Mouse (Mus musculus): Measurements from ENCODE around the gene G430095P16Rik. TPM values are rescaled to one million over a fixed set of nuclear protein-coding genes. Genes with fewer than 3 reads are reported as not detected.

The G430095P16Rik gene
- polyA plus RNA-seq, 1 experiment from 2014 or later: 10.0 TPM

DNA sequence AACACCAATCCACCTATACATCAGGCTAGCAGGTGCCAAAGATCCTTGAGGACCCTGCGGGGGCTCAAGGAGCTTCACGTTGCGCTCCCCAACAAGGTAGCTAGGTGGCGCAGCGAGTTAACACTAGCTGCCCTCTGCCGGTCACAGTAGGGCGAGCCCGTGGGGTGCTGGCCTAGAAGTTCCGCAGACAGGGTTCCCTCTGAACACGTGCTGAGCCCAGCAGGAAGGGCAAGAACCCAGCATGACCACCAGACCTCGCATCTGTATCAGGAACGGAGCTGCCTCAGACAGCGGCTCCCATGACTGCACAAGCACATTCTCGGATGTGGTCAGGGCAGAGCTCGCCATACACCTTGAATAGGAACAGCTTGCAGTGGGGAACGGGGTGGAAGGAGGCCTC is 14.8 kb downstream of the G430095P16Rik start:
- peak; percentile 73 for DNase-seq
- 4% methylated on average over 16 of the region's 16 CpGs for WGBS (ENCODE audit: insufficient replicate concordance)
- H3K9ac ChIP-seq: peak overlapping the region; percentile 69

DNA sequence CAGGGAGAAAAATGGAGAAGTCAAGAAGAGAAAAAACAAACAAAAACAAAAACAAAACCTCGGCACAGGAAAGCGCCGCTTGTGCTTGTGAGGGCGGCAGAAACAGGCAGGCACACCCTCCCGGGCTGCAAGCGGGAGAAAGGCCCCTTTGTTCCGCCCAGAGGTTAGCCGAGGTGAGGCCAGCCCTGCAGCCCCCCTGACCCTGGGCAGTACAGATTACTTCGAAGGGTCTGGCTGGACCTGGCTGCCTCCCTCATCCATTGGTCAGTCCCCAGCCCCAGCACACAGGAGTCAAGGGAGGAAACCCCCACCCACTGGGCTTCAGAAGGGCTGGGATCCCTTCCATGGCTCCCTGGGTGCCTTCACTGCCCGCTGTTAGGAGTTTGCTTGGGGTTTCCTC is 15.5 kb downstream of the G430095P16Rik start:
- H3K4me3 ChIP-seq (replicated peaks): peak overlapping the region; percentile 40
- H3K36me3 ChIP-seq: no peaks in the 10 kb centered on the region
- WGBS (ENCODE audit: insufficient replicate concordance): 32% methylated on average over 10 of the region's 10 CpGs
- no peak overlapping the region; the same call in 1 of the 2 replicates for H3K27ac ChIP-seq
- H3K4me2 ChIP-seq: peak overlapping the region; percentile 67
- DNase-seq: no peak
- no peak for ATAC-seq (ENCODE audit: low read depth)
- H3K9ac ChIP-seq: peak overlapping the region; percentile 69
- H3K27me3 ChIP-seq: peaks cover 83% of the 10 kb centered on the region
- peaks cover 90% of the 10 kb centered on the region for H3K4me1 ChIP-seq (replicated peaks)
- H3K9me3 ChIP-seq (replicated peaks): no peaks in the 10 kb centered on the region

More for the DNA sequence above, 14.8 kb downstream of the G430095P16Rik start:
- peak overlapping the region; percentile 40 for H3K4me3 ChIP-seq (replicated peaks)
- peak; percentile 73 for ATAC-seq (ENCODE audit: low read depth)
- H3K36me3 ChIP-seq: no peaks in the 10 kb centered on the region
- no peaks in the 10 kb centered on the region for H3K9me3 ChIP-seq (replicated peaks)
- no peak overlapping the region; the same call in 1 of the 2 replicates for H3K27ac ChIP-seq
- H3K27me3 ChIP-seq: peaks cover 79% of the 10 kb centered on the region
- peaks cover 90% of the 10 kb centered on the region for H3K4me1 ChIP-seq (replicated peaks)
- H3K4me2 ChIP-seq: peak overlapping the region; percentile 67

DNA sequence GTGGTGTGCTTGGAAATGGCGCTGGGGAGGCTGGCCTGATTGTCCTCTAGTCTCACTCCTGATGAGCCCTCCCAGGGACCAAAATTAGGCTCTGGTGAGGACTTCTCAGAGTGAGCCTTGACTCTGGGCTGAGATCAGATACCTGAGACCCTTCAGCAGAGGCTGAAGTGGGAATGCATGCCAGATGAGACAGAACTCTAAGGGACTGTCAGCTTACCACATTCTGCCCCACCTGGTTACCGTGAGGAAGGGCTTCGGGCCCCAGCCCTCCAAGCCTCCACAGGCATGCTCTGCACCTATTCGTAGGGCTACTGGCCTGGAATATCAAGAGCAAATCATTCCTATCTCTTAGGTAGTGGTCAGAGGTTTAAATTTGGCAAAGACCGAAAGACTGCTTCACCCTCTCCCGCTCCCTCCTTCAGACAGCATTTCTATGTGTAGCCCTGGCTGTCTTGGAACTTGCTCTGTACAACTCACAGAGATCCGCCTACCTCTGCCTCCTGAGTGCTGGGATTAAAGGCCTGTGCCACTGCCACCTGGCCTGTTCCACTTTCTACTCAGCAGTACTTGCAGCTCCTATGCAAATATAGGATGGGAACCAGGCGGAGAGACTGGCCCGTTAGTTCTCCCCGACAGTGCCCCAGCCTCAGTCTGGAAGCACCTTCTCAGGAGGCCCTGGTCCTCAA is 16.1 kb downstream of the G430095P16Rik start:
- ATAC-seq (ENCODE audit: low read depth) (no peak), DNase-seq (no peak)
- peaks cover 90% of the 10 kb centered on the region for H3K4me1 ChIP-seq (replicated peaks)
- no peak overlapping the region; the same call in 1 of the 2 replicates for H3K27ac ChIP-seq
- no peak overlapping the region; the same call in 1 of the 2 replicates for H3K4me3 ChIP-seq (replicated peaks)
- H3K4me2 ChIP-seq: peak overlapping the region; percentile 67; the same call in 1 of the 2 replicates
- no peaks in the 10 kb centered on the region for H3K9me3 ChIP-seq (replicated peaks)
- 70% methylated on average over 10 of the region's 10 CpGs for WGBS (ENCODE audit: insufficient replicate concordance)
- peak overlapping the region; percentile 69 for H3K9ac ChIP-seq
- H3K36me3 ChIP-seq: no peaks in the 10 kb centered on the region
- peaks cover 83% of the 10 kb centered on the region for H3K27me3 ChIP-seq

DNA sequence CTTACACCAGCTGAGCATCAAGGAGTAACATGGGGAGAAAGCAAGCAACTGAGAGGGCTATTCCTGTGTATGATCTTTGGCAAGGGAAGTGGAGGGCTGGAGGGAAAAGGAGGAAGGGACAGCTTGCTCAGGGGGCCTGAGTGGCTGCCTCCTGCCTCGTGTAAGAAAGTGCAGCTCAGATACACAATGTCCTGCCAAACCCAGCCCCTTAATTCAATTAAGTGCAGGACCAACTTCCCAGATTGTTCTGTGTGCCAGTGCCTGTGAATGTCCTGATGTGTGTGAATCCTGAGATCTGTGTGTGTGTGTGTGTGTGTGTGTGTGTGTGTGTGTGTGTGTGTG is 16.6 kb downstream of the G430095P16Rik start:
- 5% methylated on average over 1 of the region's 1 CpGs for WGBS (ENCODE audit: insufficient replicate concordance)

DNA sequence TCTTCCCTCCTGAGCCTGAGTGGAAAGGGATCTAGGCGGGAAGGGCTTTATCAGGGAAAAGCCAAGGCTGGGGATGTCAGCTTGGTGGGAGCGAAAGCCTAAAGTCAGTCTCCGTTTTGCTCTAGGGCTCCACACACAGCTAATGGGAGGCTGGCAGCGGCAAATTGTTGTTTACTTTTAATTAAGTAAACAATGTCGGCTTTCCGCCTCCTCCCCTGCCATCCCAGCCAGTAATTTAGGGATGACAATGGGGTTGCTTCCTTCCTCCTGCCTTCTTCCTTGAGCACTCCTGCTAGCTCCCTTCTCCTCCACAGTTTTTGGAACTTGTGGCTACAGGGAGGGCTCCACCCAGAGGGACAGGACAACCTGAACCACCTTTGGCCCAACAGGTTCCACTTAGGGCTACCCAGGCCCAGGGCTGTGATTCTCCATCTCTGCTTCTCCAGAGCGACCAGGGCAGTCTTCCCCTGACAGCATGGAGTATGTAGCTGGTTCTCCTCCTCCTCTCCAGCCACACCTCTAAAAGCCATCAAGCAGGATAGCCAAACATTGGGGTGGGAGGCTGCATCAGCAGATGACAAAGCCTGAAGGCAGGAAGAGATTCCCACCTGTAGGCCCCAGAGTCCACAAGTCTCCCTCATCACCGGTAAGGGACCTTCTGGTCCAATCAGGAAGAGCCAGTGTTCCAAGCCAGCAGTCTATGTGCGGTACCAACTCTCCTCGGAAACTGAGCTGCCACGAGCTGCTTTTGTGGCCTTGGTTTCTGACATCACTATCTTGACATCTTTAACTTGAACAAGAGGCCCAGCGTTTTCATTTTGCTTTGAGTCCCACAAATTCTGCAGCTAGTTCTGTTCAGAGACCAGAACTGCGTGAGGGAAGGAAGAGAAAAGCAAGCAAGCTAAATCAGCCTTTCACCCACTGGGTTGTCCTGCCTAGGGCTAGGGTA is 18.4 kb downstream of the G430095P16Rik start:
- Histone ChIP-seq H3K4me1 (replicated peaks) (peaks cover 91% of the 10 kb centered on the region), H3K36me3 (no peaks in the 10 kb centered on the region), H3K27ac (no peak overlapping the region), H3K27me3 (peaks cover 77% of the 10 kb centered on the region), H3K4me3 (replicated peaks) (no peak overlapping the region), H3K9ac (no peak overlapping the region), H3K4me2 (no peak overlapping the region), H3K9me3 (replicated peaks) (no peaks in the 10 kb centered on the region)
- 58% methylated on average over 13 of the region's 13 CpGs for WGBS (ENCODE audit: insufficient replicate concordance)
- ATAC-seq (ENCODE audit: low read depth) (no peak), DNase-seq (no peak)

More for the DNA sequence above, 16.6 kb downstream of the G430095P16Rik start:
- Histone ChIP-seq H3K4me3 (replicated peaks) (no peak overlapping the region), H3K27ac (no peak overlapping the region), H3K27me3 (peaks cover 82% of the 10 kb centered on the region), H3K36me3 (no peaks in the 10 kb centered on the region), H3K4me2 (no peak overlapping the region), H3K9me3 (replicated peaks) (no peaks in the 10 kb centered on the region), H3K4me1 (replicated peaks) (peaks cover 90% of the 10 kb centered on the region), H3K9ac (no peak overlapping the region)
- no peak for DNase-seq
- no peak for ATAC-seq (ENCODE audit: low read depth)

DNA sequence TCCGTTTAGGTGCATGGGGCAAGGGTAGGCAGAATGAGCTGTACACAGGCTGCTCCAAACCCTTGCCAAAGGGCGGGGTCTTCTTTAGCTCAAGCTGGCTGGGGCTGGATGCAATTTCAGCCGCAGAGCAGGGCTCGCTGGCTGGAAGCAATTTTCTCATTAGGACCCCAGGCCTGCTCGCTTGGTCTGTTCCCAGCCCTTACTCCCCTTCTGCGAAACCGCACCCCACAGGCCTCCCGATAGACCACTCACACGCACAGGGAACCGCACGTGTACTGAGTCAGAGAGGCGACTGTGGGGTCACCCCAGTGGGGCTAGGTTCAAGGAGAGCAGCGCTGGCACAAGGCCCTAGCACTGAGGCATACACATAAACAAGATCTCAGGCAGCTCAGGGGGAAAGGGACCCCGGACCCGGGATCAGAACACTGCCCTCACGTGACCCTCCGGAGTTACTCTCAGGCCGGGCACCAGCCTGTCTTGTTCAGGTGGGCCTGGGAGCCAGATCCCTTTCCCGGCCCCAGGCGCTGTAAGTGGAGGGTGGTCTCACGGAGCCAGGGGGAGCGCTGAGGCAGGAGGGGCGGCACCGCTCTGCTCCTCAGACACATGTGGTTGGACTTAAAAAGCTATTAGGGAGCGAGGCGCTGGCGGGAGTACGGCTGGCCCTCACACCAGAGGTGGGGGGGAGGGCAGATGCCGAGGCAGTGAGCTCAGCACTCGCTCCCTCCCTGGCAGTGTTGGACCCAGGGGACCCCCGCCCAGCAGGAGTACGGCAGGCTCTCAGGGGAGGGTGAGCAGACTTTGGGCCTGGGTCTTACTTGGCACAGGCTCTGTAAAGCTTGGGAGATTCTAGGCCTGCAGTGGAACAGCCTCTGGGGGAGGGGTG is 19.6 kb downstream of the G430095P16Rik start:
- Histone ChIP-seq H3K4me3 (replicated peaks) (no peak overlapping the region), H3K9me3 (replicated peaks) (no peaks in the 10 kb centered on the region), H3K4me2 (peak overlapping the region; percentile 15; the same call in 1 of the 2 replicates), H3K4me1 (replicated peaks) (peaks cover 80% of the 10 kb centered on the region), H3K36me3 (no peaks in the 10 kb centered on the region), H3K27me3 (peaks cover 76% of the 10 kb centered on the region), H3K27ac (no peak overlapping the region), H3K9ac (no peak overlapping the region)
- 56% methylated on average over 32 of the region's 32 CpGs for WGBS (ENCODE audit: insufficient replicate concordance)
- DNase-seq (no peak), ATAC-seq (ENCODE audit: low read depth) (peak; percentile 7; the same call in 1 of the 2 replicates)

DNA sequence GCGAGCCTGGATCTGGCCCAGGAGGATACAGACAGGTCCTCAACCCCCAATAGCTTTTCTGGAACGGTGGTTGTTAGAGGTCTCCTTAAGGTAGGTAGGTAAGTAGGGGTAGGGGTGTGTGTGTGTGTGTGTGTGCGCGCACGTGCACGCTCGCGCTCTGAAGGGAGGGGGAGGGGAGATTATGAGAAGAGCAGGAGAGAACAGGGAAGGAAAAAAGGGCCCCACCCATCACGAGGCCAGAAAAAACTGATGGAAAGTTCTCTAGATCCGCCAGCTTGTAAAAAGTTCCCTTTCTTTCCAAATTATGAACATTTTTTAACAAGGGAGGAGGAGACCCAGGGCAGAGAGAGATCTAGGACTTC is 20.2 kb downstream of the G430095P16Rik start:
- H3K9ac ChIP-seq: no peak overlapping the region
- peaks cover 77% of the 10 kb centered on the region for H3K27me3 ChIP-seq
- H3K4me3 ChIP-seq (replicated peaks): no peak overlapping the region
- H3K9me3 ChIP-seq (replicated peaks): no peaks in the 10 kb centered on the region
- no peak for DNase-seq
- WGBS (ENCODE audit: insufficient replicate concordance): 31% methylated on average over 10 of the region's 10 CpGs
- ATAC-seq (ENCODE audit: low read depth): no peak
- H3K27ac ChIP-seq: no peak overlapping the region
- H3K4me2 ChIP-seq: peak overlapping the region; percentile 15; the same call in 1 of the 2 replicates
- no peaks in the 10 kb centered on the region for H3K36me3 ChIP-seq
- peaks cover 74% of the 10 kb centered on the region for H3K4me1 ChIP-seq (replicated peaks)

DNA sequence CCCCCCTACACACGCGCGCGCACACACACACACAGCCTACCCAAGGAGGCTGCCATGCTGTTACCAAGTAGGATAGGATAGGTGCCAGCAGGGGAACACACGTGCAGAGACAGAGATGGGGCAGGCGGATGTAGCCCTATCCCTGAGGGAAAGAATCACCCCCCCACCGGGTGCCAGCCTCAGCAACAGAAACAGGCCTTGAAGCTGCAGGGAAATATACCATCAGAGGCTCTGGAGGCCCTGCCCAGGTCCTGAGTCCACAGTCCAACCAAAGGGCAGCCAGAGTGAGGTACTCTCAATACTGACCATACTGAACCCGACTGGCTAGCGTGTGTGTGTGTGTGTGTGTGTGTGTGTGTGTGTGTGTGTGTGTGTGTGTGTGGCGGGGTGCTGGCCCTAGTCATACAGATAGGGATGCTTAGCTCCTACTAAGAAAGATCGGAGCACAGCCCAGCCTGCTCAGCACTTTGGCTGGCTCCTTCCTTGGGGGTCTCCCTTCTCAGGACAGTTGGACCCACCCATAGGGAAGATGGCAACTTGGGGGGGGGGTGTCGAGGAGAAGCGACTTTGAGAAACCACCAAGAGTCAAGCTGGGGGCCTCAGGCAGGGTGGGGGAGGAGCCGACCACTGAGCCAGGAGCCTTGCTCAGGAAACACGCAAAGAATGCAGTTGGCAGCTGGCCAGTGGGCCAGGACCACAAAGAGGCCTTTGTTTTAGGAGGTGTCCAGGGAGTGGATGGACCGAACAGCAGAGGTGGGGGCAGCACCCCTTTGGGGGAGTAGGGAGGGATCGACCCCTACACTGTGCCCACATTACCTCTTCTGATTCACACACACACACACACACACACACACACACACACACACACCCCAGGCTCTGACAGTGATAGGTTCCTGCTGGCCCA is 21.0 kb downstream of the G430095P16Rik start:
- Histone ChIP-seq H3K9me3 (replicated peaks) (no peaks in the 10 kb centered on the region), H3K4me2 (no peak overlapping the region), H3K4me3 (replicated peaks) (no peak overlapping the region), H3K36me3 (no peaks in the 10 kb centered on the region), H3K4me1 (replicated peaks) (peaks cover 67% of the 10 kb centered on the region), H3K9ac (no peak overlapping the region), H3K27ac (peak overlapping the region; percentile 39; the same call in 1 of the 2 replicates), H3K27me3 (peaks cover 70% of the 10 kb centered on the region)
- 39% methylated on average over 17 of the region's 17 CpGs for WGBS (ENCODE audit: insufficient replicate concordance)
- ATAC-seq (ENCODE audit: low read depth) (0 out of 2 replicates have a peak, but pooled peaks have one; percentile 28), DNase-seq (no peak)

DNA sequence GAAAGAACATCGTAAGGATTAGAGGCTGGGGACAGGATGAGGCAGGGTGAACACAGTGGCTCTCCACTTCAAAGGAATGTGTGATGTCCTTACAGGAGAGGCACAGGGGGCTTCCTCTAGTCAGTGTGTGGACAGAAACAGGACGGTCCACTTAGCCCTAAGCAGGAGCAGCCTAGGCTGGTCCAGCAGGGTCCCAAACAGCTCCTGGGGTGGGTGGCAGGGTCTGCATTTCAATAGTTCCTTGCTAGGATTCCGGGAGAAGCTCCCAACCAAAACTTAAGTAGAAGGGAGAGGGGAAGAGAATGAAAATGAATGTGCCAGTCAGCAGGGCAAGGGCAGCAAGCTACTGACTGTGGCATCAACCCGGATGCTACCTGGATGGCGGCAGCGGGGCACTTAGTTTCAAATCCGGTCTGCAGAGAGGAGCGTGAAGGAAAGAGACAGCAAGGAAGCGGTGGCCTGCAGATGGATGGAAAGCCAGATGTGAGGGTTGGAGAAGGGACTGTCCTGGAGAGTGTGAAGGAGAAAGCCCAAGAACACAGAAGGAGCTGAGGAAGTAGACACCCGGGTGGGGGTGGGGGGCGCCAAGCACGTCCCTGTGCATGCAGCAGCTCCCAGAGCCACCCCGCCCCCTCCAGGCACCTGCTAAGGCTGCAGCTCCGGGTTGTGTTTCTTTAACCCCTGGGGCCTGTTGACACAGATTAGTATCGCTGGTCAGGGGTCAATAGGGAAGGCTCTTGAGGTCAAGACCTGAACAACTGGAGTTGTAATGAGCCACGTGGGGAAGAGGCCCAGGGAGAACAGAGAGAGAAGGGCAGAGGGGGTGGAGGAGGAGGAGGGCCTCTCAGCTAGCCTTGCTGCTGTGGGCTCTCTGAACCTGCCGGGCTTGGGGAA is 22.5 kb downstream of the G430095P16Rik start:
- H3K27ac ChIP-seq: no peak overlapping the region; the same call in 1 of the 2 replicates
- peak overlapping the region; percentile 3; the same call in 1 of the 2 replicates for H3K4me2 ChIP-seq
- H3K4me3 ChIP-seq (replicated peaks): no peak overlapping the region
- peaks cover 58% of the 10 kb centered on the region for H3K4me1 ChIP-seq (replicated peaks)
- H3K9ac ChIP-seq: no peak overlapping the region
- 23% methylated on average over 17 of the region's 17 CpGs for WGBS (ENCODE audit: insufficient replicate concordance)
- ATAC-seq (ENCODE audit: low read depth) (peak; percentile 29; the same call in 1 of the 2 replicates), DNase-seq (no peak)
- no peaks in the 10 kb centered on the region for H3K36me3 ChIP-seq
- no peaks in the 10 kb centered on the region for H3K9me3 ChIP-seq (replicated peaks)
- peaks cover 65% of the 10 kb centered on the region for H3K27me3 ChIP-seq
